Mouse (Mus musculus) mesoderm, embryonic 11.5 days (tissue): ENCODE results near the gene Ccdc57.
"Not testable (repeated sequence)": the region's sequence is repeated elsewhere in the genome, so short reads cannot be mapped to it uniquely, and the experiment has no call there.

ENCODE experiments used
- DNase-seq: peaks from one replicate; pipeline ENCODE4 v3.0.0-alpha.2; 2012; ENCODE audit warnings: low read depth, low spot score

Ccdc57 gene

DNA sequence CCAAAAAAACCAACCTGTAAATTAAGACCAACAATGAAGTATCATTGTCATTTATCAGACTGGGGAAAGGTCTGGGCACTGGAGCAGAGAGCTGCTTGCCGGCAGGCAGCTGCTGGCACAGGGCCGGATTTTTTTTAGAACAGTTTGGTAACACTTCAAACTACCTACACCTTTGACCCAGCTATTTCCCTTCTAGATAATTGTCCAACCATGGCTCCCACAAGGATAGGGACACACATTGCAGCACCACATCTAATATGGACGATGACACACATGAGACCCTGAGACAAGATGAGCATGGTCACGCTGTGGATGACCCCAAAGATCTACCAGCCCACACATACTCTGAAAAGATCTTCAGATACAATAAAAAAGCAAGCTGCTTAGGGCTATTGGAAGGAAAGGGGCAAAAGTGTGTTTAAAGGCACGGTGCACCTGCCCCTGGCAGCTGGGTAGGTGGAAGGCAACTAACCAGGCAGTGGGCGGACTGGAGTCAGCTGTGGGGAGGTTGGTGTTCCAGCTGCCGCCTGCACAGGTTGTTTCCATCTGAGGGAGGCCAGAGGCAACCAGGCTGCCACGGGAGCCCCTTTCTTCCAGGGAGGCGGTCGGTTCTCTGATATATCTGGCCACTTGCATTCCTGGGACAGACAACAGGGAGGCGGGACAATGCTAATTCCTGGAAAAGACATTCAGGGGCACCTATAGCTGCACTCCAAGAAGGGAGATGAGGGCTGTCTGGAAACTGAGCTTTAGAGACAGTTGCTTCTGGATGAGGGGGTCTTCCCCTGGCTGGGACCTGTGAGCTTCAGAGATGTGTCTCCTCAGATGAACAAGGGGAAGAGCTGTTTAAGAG, 80.4 kb downstream of the Ccdc57 start:
- DNase-seq = no peak

- DNase-seq = no peak
Observed at GRCm38 (mm10) chr11:120851582-120851981, 81.1 kb downstream of the Ccdc57 start.

DNA sequence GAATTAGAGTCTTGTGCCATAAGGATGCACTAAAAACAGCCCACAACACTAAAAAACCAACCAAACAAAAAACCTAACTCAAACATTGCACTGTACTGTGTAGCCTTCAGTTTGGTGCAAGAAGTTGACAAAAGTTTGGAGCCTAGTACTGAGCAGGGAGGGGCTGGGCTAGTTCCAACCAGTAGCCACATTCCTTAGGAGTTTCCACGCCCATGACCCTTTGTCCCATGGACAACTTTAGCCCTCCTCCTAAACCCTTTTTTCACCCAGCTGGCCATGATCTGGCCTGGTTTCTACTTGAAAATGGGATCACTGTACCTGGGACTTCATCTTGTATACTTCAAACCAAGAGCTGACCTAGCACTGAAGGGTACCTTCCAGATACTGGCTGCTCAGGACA, 81.5 kb downstream of the Ccdc57 start:
- DNase-seq = no peak

GRCm38 (mm10) chr11:120850331-120851030, 82.2 kb downstream of the Ccdc57 start:
- DNase-seq = no peak

- DNase-seq = no peak
Observed at GRCm38 (mm10) chr11:120846725-120847475, 85.8 kb downstream of the Ccdc57 start.

- DNase-seq = no peak
Observed at GRCm38 (mm10) chr11:120844329-120844728, 88.3 kb downstream of the Ccdc57 start.

GRCm38 (mm10) chr11:120833555-120834280, 99.0 kb downstream of the Ccdc57 start:
- DNase-seq = peak; percentile 13

- not testable (repeated sequence) for DNase-seq
Observed at GRCm38 (mm10) chr11:120832962-120833361, 99.7 kb downstream of the Ccdc57 start.

DNA sequence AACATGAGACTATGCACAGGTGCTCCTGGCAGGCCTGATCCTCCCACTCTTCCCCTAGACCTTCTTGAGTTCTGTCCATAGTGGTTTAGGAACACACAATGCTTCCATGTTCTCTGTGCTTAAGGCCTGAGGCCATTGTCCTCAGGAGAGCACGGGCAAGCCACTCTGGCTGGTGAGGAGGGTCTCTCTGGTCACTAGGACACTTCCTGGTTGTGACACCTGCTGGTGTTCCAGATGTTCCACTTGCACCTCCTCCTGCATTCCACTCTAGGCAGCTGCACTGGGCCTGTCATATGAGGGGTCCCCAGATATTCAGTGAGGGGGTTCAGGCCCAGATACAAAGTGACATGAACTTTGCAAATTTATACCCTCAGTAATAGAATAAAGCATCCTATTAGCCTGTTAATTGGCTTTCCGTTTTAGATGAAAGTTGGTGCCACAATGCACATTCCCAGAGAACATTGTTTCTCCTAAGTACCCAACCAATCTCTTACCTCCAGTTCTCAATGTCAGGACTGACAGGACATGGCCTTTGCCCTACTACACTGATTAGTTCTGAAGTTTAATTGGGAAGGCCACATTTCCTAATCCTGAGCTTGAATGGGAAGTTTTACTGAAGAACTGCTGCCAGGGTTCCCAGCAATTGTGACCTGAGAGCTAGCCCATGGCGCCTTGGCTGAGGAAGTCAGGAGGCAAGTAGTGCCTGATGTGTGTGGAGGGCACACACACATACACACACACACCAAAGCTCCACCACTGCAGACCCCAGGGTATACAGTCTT, 100.8 kb downstream of the Ccdc57 start:
- no peak for DNase-seq

- no peak for DNase-seq
Observed at GRCm38 (mm10) chr11:120830686-120831085, 102.0 kb downstream of the Ccdc57 start.

- no peak for DNase-seq
Observed at GRCm38 (mm10) chr11:120829757-120830532, 102.7 kb downstream of the Ccdc57 start.

DNA sequence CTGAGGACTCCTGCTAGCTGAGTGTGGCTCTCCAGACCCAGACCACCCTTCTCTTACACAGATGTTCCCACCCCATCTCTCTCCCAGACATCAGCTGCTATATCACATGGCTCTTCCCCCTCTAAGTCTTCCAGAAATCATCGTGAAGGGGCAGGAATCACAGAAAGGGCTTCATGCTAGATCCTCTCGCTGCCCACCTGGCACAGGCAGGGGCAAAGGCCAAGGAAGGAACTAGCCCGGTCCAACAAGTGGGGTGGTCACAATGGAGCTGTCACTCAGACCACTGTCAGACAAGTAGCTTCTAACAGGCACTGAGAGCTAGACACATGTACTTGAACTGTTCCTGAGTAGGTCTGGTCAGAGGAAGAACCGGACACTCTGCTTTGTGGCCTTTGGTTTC, 104.3 kb downstream of the Ccdc57 start:
- no peak for DNase-seq

DNA sequence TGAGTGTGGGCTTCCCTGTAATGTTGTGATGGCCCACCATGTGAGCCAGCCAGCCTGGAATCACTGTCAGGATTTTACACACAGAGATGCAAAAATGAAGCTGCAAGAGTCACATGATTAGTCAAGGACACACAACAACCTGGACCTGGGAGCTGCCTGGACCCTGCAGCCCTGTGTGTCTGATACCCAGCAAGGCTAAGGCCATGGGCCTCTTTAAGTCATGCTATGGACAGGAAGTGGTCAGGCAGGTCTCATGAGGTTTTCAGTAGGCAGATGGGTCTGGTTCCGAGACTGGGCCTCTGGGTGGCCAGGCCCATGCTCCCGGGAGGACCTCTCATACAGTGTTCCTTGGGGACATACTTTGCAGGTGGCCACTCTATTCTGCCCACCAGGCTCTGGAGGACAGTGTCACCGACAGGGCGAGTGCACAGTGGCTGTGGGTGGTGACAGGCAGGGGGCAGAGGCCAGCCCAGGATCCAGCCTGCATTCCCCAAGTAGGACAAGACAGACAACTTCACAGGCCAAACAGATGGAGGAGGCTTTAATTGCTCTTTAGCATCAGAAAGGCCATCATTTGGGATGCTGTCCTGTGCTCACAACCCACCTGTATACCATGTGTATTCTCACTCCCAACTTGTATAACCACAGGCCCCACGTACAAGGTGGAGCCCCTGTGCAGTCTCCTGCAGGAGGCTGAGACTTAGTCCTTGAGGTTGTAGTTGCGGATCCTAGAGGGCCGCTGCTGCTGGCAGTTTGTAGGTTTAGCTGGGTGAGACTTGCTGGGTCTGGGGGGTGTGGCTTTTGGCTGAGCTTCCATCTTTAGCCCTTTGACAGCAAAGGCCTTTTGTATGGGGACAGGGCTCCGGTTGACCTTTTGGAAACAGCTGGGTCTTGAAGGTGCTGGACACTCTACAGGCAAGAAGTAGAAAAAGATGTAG, 106.4 kb downstream of the Ccdc57 start:
- no peak for DNase-seq

DNA sequence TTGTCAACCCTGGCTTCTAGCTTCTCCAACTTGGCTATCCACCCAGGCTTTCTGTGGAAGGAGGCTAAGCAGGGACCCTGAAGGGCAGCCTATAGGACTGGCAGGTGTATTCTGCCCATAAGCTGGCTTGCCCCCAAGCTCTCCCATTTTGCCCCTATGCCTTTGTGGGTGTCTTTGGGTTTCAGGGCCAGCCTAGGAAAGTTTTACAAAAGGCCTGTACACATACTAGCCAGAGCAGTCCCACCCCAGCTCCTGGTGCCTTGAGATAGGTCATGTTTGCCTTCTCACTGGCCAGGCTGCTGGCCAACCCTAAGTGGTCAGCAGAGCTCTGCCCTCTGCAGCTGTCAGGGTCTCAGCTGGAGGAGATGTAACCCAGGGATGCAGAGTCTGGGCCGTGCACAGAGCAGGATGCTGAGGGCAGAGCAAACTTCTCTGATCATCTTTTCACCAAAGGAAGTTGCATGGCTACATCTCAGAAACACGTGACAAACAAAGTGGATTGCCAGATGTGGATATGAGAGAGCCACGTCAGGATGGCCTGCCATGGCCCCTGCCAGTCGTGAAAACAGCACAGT, 107.3 kb downstream of the Ccdc57 start:
- DNase-seq = peak; percentile 15

DNA sequence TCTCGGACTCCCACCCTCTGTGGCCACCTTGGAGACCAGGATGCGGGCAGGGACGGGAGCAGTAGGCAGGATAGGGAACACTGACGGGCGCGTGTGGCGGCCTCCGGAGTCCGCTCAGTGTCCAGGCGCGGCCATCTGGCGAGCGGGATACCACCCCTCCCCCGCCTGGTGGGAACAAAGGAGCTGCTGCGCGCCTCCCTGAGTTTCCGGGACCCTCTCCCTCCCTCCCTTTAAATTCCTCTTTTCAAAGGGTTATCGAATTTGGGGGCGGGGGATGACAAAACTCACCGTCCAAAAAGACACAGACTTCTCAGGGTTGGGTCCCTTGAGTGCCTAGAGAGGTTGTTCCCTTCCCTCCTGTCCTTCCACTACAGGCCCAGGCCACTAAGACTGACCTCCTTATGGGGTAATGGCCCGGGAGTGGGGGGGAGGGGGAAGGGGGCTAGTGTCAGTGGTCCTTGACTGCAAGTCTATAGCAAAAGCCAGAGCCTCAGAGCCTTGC, 107.8 kb downstream of the Ccdc57 start:
- DNase-seq = no peak

DNA sequence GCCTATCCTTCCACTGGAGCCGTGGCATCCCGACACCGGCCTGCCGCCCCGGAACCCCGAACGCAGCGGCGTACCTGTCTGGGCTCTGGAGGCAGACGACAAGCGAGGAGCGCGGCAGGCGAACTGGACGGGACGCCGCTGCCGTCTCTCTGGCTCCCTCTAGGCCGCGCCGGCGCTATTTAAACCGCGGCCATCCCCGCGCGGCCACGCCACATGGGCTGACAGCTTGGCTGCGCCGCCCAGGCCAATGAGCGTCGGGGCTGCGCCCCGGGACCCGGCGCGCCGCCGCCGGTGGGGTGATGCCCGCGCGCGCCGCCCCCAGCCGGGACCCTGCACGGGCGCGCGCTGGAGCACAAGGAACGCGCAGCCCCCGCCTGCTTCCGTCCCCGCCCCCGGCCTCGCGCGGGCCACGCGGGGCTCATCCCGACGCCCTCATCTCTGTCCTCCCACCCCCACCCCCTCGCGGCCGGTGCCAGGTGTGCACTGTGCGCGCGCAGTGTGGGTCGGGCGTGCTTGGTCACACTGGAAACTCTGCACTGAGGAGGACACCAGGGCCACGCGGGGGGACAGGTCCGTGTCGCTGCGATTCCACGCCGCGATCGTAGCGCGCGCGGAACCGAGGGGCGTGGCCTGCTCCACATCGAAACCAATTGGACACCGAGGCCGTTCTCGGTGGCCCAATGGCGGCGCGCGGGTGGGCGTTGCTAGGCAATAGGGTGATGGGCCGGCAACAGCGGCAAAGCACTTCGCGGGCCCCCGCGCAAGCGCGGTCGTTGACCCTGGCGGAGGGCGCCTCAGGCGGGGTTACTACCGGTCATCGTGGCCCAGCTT, 108.5 kb downstream of the Ccdc57 start, which contains the start of gene Fasn:
Gene Fasn (minus strand): TSS at position 592 of the 831 bp plus-strand sequence.
- peak; percentile 98 for DNase-seq

- no peak for DNase-seq
Observed at GRCm38 (mm10) chr11:120823551-120823947, 109.1 kb downstream of the Ccdc57 start.
